Mouse (Mus musculus) liver, adult 2 months (tissue): ENCODE results near the gene Zbtb18. TPM values are rescaled to one million over a fixed set of nuclear protein-coding genes. Genes with fewer than 3 reads are reported as not detected.

ENCODE experiments used
- DNase-seq: peaks from one replicate; pipeline ENCODE4 v3.0.0-alpha.2; 2011; ENCODE audit warnings: low read depth, low spot score; ENCODE audit errors: extremely low read depth
- H3K27ac ChIP-seq: fragments of 200-500 bp; replicated peaks from 2 replicates; pipeline ENCODE4 v1.5.1; 2012; ENCODE audit warnings: low read depth, mild to moderate bottlenecking, control low read depth, inconsistent platforms, low read length; ENCODE audit not compliant: insufficient read depth
- H3K27me3 ChIP-seq: fragments of 200-500 bp; 2 replicates; pipeline ENCODE4 v1.6.1; 2012; ENCODE audit warnings: mild to moderate bottlenecking, moderate library complexity, low read length, inconsistent platforms; ENCODE audit not compliant: control insufficient read depth, insufficient read depth
- H3K36me3 ChIP-seq: fragments of 200-500 bp; 2 replicates; pipeline ENCODE4 v1.6.1; 2012; ENCODE audit warnings: low read length, inconsistent platforms; ENCODE audit not compliant: control insufficient read depth, insufficient read depth
- H3K4me1 ChIP-seq: fragments of 200-500 bp; 2 replicates; pipeline ENCODE4 v1.6.1; 2011; ENCODE audit warnings: low read length; ENCODE audit not compliant: control insufficient read depth, insufficient read depth
- H3K4me3 ChIP-seq: fragments of 200-500 bp; 2 replicates; pipeline ENCODE4 v1.5.1; 2011; ENCODE audit warnings: low read depth, mild to moderate bottlenecking, control low read depth, low read length, moderate library complexity; ENCODE audit not compliant: insufficient read depth
- H3K79me2 ChIP-seq: fragments of 200-500 bp; 2 replicates; pipeline ENCODE4 v1.6.1; 2012; ENCODE audit warnings: inconsistent platforms, mild to moderate bottlenecking, low read length, moderate library complexity; ENCODE audit not compliant: control insufficient read depth, insufficient read depth
- H3K9ac ChIP-seq: fragments of 200-500 bp; 2 replicates; pipeline ENCODE4 v1.6.1; 2012; ENCODE audit warnings: low read depth, mild to moderate bottlenecking, control low read depth, inconsistent platforms, low read length
- CTCF ChIP-seq: fragments of 200-500 bp; IDR thresholded peaks from 2 replicates; pipeline ENCODE4 v1.5.1; 2011; ENCODE audit warnings: low read depth, low read length, control low read depth
- POLR2A ChIP-seq: fragments of 200-500 bp; IDR thresholded peaks from 2 replicates; pipeline ENCODE4 v1.6.1; 2011; ENCODE audit warnings: low read length, control low read depth; ENCODE audit not compliant: insufficient read depth; ENCODE audit errors: extremely low read depth
- WGBS: fragments of 180-500 bp; shearing (Covaris S2); methylation state at CpG from one replicate; pipeline ENCODE4 v1.1.7; 2018; 5-methylcytosine and 5-hydroxymethylcytosine counted together
- polyA plus RNA-seq: library from polyadenylated mRNA; depleted of rRNA; stranded (reverse); fragments of >200 nt; gene quantifications from 2 replicates; pipeline ENCODE4 v1.2.3, GENCODE M21; 2012; rRNA removed
- total RNA-seq: library from RNA; depleted of rRNA; stranded (reverse); fragments of >200 nt; gene quantifications from 2 replicates; pipeline ENCODE4 v1.2.3, GENCODE M21; 2014; rRNA removed

The Zbtb18 gene
- total and polyA plus RNA-seq, 2 experiments = 4.9 to 9.8 TPM

- Histone ChIP-seq H3K4me3 (no peak overlapping the region), H3K27me3 (no peaks in the 10 kb centered on the region), H3K9ac (no peak overlapping the region), H3K79me2 (no peaks in the 10 kb centered on the region), H3K27ac (no peak overlapping the region), H3K36me3 (no peaks in the 10 kb centered on the region), H3K4me1 (no peaks in the 10 kb centered on the region)
- DNase-seq = no peak
- WGBS = 89% methylated on average over 8 of the region's 8 CpGs
- TF ChIP-seq POLR2A (no peak), CTCF (no peak)
Measured at GRCm38 (mm10) chr1:177494306-177494705, 52.2 kb downstream of the Zbtb18 start.

- TF ChIP-seq POLR2A (no peak), CTCF (no peak)
- DNase-seq = peak; percentile 55
- no peak overlapping the region for H3K27ac ChIP-seq
- H3K4me3 ChIP-seq = no peak overlapping the region
- no peaks in the 10 kb centered on the region for H3K79me2 ChIP-seq
- no peaks in the 10 kb centered on the region for H3K4me1 ChIP-seq
- H3K27me3 ChIP-seq = no peaks in the 10 kb centered on the region
- no peak overlapping the region for H3K9ac ChIP-seq
- H3K36me3 ChIP-seq = no peaks in the 10 kb centered on the region
- 17% methylated on average over 9 of the region's 9 CpGs for WGBS
Measured at GRCm38 (mm10) chr1:177494913-177495542, 52.9 kb downstream of the Zbtb18 start.

Other genes starting within 250 kb of the Zbtb18 start
- gene Akt3, start 184.1 kb upstream of the Zbtb18 start, total RNA-seq = 2.5 and 2.9 TPM in 2 replicates
- gene Akt3, start 184.1 kb upstream of the Zbtb18 start, polyA plus RNA-seq = 0.36 and 0.69 TPM in 2 replicates